8 mouse cellular contexts compared by ENCODE assay signal in genomic region chr17:27011998-27012672, GRCm38 (mm10). TPM values are rescaled to one million over a fixed set of nuclear protein-coding genes. Genes with fewer than 3 reads are reported as not detected.
DNase-seq lines count a peak whose midpoint lies in the region; ATAC-seq lines count a peak whose summit lies in the region.

No protein-coding gene starts in this region.

- H3K27ac ChIP-seq in kidney, embryonic 16.5 days (ENCODE audit: low read length) = peak overlapping the region; percentile 60

- no peak for ATAC-seq in kidney, embryonic 16.5 days (ENCODE audit: low FRiP score, low TSS enrichment)

- DNase-seq in kidney, adult 9 months = no peak
- peak; percentile 67 for DNase-seq in brain, adult 2 months (ENCODE audit: low read depth, low spot score)
- peak; percentile 59 for DNase-seq in lung, postnatal 10 days
- peak; percentile 80 for DNase-seq in thymus, postnatal 0 days (ENCODE audit: low spot score)
- no peak for DNase-seq in frontal cortex, postnatal 14 days (ENCODE audit: low spot score in 2 of 2)
- DNase-seq in left cerebral cortex, postnatal 4 days = no peak
- no peak for DNase-seq in cerebellum, postnatal 25 days

- no peaks in the 10 kb centered on the region for H3K27me3 ChIP-seq in kidney, embryonic 16.5 days (ENCODE audit: insufficient read depth, low read length)

- peaks cover 6% of the 10 kb centered on the region; the same call in 1 of the 2 replicates for H3K4me1 ChIP-seq in kidney, embryonic 16.5 days (ENCODE audit: insufficient read depth, low read length)

- H3K36me3 ChIP-seq in kidney, embryonic 16.5 days (ENCODE audit: insufficient read depth, low read length) = no peaks in the 10 kb centered on the region

- 0 out of 2 replicates have a peak overlapping the region, but pooled peaks have one; percentile 13 for H3K4me2 ChIP-seq in kidney, embryonic 16.5 days (replicated peaks; ENCODE audit: low read depth, low read length)

- 0 out of 2 replicates have a peak overlapping the region, but pooled peaks have one; percentile 29 for H3K9ac ChIP-seq in kidney, embryonic 16.5 days (replicated peaks; ENCODE audit: low read length)

- 45% methylated on average over 14 of the region's 14 CpGs for WGBS in kidney, embryonic 16.5 days

- no peak overlapping the region for H3K4me3 ChIP-seq in kidney, embryonic 16.5 days (ENCODE audit: low read length)

- intact Hi-C loops in left cerebral cortex, postnatal 4 days (cut with DNase I) = no loop called here

- H3K9me3 ChIP-seq in kidney, embryonic 16.5 days (ENCODE audit: low read length) = no peaks in the 10 kb centered on the region

RNA-seq across cellular contexts. Expression of gene Bak1, which starts 16.7 kb away (rescaled TPM):
- 7.4 and 9.5 TPM in 2 replicates for polyA plus RNA-seq in kidney, embryonic 16.5 days (2015; fragmentation: Nextera tagmentation; extraction: Ambion mirVana)
- polyA plus RNA-seq in thymus, postnatal 0 days (2015; fragmentation: Nextera tagmentation; extraction: Ambion mirVana) = 5.8 and 6.9 TPM in 2 replicates
- 10 to 100 TPM; 30.0 to 33.9 TPM for total RNA-seq in left cerebral cortex, postnatal 4 days (2021)

RNA-seq across cellular contexts. Expression of gene Zbtb9, which starts 39.2 kb away (rescaled TPM):
- polyA plus RNA-seq in kidney, embryonic 16.5 days (2015; fragmentation: Nextera tagmentation; extraction: Ambion mirVana) = 19.9 and 20.1 TPM in 2 replicates
- polyA plus RNA-seq in thymus, postnatal 0 days (2015; fragmentation: Nextera tagmentation; extraction: Ambion mirVana) = 21.1 and 24.0 TPM in 2 replicates
- total RNA-seq in left cerebral cortex, postnatal 4 days (2021) = 10 to 100 TPM; 17.0 to 18.1 TPM

RNA-seq across cellular contexts. Expression of gene Itpr3, which starts 45.0 kb away (rescaled TPM):
- 9.3 and 9.6 TPM in 2 replicates for polyA plus RNA-seq in kidney, embryonic 16.5 days (2015; fragmentation: Nextera tagmentation; extraction: Ambion mirVana)
- 4.5 and 4.9 TPM in 2 replicates for polyA plus RNA-seq in thymus, postnatal 0 days (2015; fragmentation: Nextera tagmentation; extraction: Ambion mirVana)
- 1 to 10 TPM; 2.2 to 2.8 TPM for total RNA-seq in left cerebral cortex, postnatal 4 days (2021)

Comparison
In these comparisons a context has a peak if more than half of its experiments do, and no peak if none do; other contexts are left out.
1. DNase-seq: peak in brain, adult 2 months (single experiment), lung, postnatal 10 days (single experiment) and thymus, postnatal 0 days (single experiment); none in kidney, adult 9 months (single experiment), frontal cortex, postnatal 14 days (0 of 2), left cerebral cortex, postnatal 4 days (single experiment) and cerebellum, postnatal 25 days (0 of 2).